Mouse (Mus musculus): ENCODE measurements around the gene Padi4. TPM values are rescaled to one million over a fixed set of nuclear protein-coding genes. Genes with fewer than 3 reads are reported as not detected.

Gene Padi4
- polyA plus RNA-seq, 1 experiment from 2014 or later, result 0.06 TPM

- no peaks in the 10 kb centered on the region for H3K27me3 ChIP-seq
- H3K9me3 ChIP-seq, result no peaks in the 10 kb centered on the region
- H3K4me1 ChIP-seq, result peaks cover 40% of the 10 kb centered on the region
- no peak overlapping the region for H3K4me2 ChIP-seq (replicated peaks)
- H3K4me3 ChIP-seq, result no peak overlapping the region
- H3K9ac ChIP-seq (replicated peaks), result no peak overlapping the region
- ATAC-seq (replicated peaks), result no peak
- no peak overlapping the region for H3K27ac ChIP-seq (replicated peaks)
- 87% methylated on average over 10 of the region's 10 CpGs for WGBS
- peaks cover 63% of the 10 kb centered on the region for H3K36me3 ChIP-seq
Observed at GRCm38 (mm10) chr4:140709617-140710016, 64.4 kb downstream of the Padi4 start.

DNA sequence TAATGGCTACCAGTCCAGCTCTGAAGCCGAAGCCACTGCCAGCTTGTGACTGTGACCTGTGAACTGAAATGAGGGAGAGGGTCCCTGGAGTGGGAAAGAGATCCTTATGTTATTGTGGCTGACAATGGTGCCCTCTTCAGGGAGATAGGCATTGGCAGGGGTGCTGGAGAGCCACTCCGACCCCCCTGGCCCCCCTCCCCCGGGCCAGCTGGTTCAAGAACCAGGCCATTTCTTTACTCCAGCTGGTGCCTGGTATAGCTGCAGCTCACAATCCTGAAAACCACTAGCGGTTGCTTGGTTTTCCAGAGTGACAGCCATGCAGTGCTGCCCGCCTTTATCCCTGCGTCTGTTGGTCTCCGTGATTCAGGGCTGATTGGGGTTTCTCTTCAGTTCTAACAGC, 64.9 kb downstream of the Padi4 start:
- no peak overlapping the region for H3K4me3 ChIP-seq
- WGBS, result 85% methylated on average over 7 of the region's 7 CpGs
- H3K9ac ChIP-seq (replicated peaks), result no peak overlapping the region
- no peak for ATAC-seq (replicated peaks)
- peaks cover 58% of the 10 kb centered on the region for H3K36me3 ChIP-seq
- H3K4me1 ChIP-seq, result peaks cover 40% of the 10 kb centered on the region
- H3K4me2 ChIP-seq (replicated peaks), result no peak overlapping the region
- H3K27ac ChIP-seq (replicated peaks), result peak overlapping the region; percentile 16; the same call in 1 of the 2 replicates
- no peaks in the 10 kb centered on the region for H3K27me3 ChIP-seq
- H3K9me3 ChIP-seq, result no peaks in the 10 kb centered on the region

DNA sequence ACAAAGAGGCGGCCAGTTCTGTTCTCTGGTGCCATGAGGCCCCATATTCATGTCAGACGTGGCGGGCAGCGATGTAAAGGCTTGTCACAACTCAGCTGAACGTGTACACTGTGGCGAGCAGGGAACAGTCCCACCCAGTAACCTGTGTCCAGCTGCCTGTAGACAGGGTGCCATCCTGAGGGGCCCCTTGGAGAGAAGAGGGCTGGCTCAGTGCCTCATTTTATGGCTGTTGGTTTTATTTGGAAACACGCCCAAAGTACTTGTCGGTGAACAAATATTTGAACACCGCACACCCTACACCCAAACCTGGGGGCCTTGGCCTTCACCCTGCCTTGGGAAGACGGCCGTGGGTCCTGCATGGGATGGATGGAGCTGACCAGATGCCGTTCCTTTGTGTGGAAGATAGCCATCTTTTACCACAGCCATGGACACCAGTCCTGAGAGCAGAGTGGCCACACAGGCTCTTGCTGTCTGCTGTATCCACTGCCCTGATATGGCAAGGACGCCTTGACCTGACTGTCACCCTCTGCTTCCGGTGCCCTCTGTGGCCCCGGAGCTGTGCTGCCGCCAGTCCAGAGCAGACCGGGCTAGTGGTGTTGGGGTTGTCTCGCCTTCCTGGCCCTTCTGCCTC, 65.6 kb downstream of the Padi4 start:
- peak overlapping the region; percentile 16; the same call in 1 of the 2 replicates for H3K27ac ChIP-seq (replicated peaks)
- no peak overlapping the region for H3K9ac ChIP-seq (replicated peaks)
- ATAC-seq (replicated peaks), result no peak
- peaks cover 52% of the 10 kb centered on the region for H3K36me3 ChIP-seq
- H3K4me1 ChIP-seq, result peaks cover 40% of the 10 kb centered on the region
- H3K27me3 ChIP-seq, result no peaks in the 10 kb centered on the region
- no peak overlapping the region for H3K4me2 ChIP-seq (replicated peaks)
- no peaks in the 10 kb centered on the region for H3K9me3 ChIP-seq
- WGBS, result 80% methylated on average over 18 of the region's 18 CpGs
- H3K4me3 ChIP-seq, result no peak overlapping the region

DNA sequence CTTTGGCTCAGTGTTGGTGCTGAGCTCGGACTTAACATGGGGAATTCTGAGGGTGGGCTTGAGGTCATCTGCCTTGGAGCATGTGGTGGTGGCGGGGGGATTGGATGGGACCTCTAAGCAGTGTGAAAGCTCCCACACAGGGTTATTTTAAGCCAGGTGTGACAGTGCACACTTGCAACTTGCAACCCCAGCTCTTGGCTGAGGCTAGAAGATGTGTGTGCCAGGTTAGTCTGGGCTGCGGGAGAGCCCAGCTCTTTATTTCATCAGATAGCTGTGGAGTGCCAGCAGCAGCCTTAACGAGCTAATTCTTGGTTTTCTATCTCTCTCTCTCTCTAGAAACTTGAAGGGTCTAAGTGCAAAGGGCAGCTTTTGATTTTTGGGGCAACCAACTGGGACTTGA, 66.4 kb downstream of the Padi4 start:
- no peak overlapping the region for H3K27ac ChIP-seq (replicated peaks)
- no peak for ATAC-seq (replicated peaks)
- H3K36me3 ChIP-seq, result peaks cover 44% of the 10 kb centered on the region

DNA sequence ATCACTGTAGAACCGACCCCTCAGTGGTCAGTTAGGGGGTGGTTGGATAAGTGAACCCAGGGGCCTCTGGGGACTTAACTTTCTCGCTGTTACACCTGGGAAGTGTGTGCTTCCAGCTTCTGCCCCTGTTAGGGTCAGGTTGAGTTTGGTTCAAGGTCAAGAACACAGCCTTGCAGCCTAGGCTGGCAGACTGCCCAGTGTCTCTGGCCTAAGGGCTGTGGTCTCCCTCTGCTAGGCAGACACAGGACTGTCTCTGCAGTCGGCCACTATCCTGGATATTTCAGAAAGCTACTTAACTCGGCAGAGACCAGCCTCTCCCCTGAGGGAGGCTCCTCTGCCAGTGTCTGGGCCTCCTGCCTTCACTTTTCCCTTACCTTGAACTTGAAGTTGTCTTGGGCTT, 69.9 kb downstream of the Padi4 start:
- no peak for ATAC-seq (replicated peaks)
- Histone ChIP-seq H3K4me2 (replicated peaks) (peak overlapping the region; percentile 89), H3K27ac (replicated peaks) (peak overlapping the region; percentile 8; the same call in 1 of the 2 replicates), H3K27me3 (peaks cover 7% of the 10 kb centered on the region), H3K9me3 (no peaks in the 10 kb centered on the region), H3K4me1 (peaks cover 60% of the 10 kb centered on the region), H3K4me3 (peak overlapping the region; percentile 69), H3K36me3 (peaks cover 16% of the 10 kb centered on the region), H3K9ac (replicated peaks) (peak overlapping the region; percentile 78; the same call in 1 of the 2 replicates)
- 29% methylated on average over 4 of the region's 4 CpGs for WGBS

More for the DNA sequence above, 66.4 kb downstream of the Padi4 start:
- no peaks in the 10 kb centered on the region for H3K27me3 ChIP-seq
- no peak overlapping the region for H3K4me2 ChIP-seq (replicated peaks)
- peaks cover 41% of the 10 kb centered on the region for H3K4me1 ChIP-seq
- WGBS, result 62% methylated on average over 4 of the region's 4 CpGs
- no peak overlapping the region for H3K4me3 ChIP-seq
- no peaks in the 10 kb centered on the region for H3K9me3 ChIP-seq
- no peak overlapping the region for H3K9ac ChIP-seq (replicated peaks)

DNA sequence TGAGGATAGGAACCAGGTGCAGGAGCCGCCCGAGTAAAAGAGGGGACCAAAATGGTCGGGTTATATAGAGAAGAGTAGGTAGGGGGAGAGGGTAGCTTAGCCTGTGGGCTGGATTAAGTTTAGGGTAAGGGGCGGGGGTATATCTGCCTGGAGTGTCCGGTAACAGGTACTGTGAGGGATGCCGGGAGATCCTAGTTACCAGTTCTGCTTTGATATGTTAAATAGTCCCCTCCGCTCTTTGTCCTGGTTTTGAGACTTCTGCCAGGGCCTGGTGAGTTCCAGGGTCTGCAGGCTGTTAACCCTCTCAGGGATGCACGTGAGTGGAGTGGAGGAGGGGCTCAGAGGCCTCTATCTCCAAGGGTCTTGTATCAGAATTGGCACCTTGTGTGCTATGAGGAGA, 70.4 kb downstream of the Padi4 start:
- peak overlapping the region; percentile 90; the same call in 1 of the 2 replicates for H3K27ac ChIP-seq (replicated peaks)

GRCm38 (mm10) chr4:140702611-140703327, 71.3 kb downstream of the Padi4 start:
- Histone ChIP-seq H3K4me3 (peak overlapping the region; percentile 69), H3K9me3 (no peaks in the 10 kb centered on the region), H3K4me2 (replicated peaks) (peak overlapping the region; percentile 89), H3K27me3 (peaks cover 16% of the 10 kb centered on the region), H3K36me3 (peaks cover 3% of the 10 kb centered on the region; the same call in 1 of the 2 replicates), H3K4me1 (peaks cover 56% of the 10 kb centered on the region), H3K9ac (replicated peaks) (peak overlapping the region; percentile 78), H3K27ac (replicated peaks) (peak overlapping the region; percentile 90)
- peak; percentile 74 for ATAC-seq (replicated peaks)
- under 1% methylated on average over 34 of the region's 68 CpGs for WGBS

More for the DNA sequence above, 70.4 kb downstream of the Padi4 start:
- Histone ChIP-seq H3K9me3 (no peaks in the 10 kb centered on the region), H3K4me2 (replicated peaks) (peak overlapping the region; percentile 89), H3K27me3 (peaks cover 12% of the 10 kb centered on the region), H3K9ac (replicated peaks) (peak overlapping the region; percentile 78), H3K4me1 (peaks cover 60% of the 10 kb centered on the region), H3K4me3 (peak overlapping the region; percentile 69), H3K36me3 (peaks cover 10% of the 10 kb centered on the region)
- 5% methylated on average over 8 of the region's 8 CpGs for WGBS
- ATAC-seq (replicated peaks), result 0 out of 2 replicates have a peak, but pooled peaks have one; percentile 7

DNA sequence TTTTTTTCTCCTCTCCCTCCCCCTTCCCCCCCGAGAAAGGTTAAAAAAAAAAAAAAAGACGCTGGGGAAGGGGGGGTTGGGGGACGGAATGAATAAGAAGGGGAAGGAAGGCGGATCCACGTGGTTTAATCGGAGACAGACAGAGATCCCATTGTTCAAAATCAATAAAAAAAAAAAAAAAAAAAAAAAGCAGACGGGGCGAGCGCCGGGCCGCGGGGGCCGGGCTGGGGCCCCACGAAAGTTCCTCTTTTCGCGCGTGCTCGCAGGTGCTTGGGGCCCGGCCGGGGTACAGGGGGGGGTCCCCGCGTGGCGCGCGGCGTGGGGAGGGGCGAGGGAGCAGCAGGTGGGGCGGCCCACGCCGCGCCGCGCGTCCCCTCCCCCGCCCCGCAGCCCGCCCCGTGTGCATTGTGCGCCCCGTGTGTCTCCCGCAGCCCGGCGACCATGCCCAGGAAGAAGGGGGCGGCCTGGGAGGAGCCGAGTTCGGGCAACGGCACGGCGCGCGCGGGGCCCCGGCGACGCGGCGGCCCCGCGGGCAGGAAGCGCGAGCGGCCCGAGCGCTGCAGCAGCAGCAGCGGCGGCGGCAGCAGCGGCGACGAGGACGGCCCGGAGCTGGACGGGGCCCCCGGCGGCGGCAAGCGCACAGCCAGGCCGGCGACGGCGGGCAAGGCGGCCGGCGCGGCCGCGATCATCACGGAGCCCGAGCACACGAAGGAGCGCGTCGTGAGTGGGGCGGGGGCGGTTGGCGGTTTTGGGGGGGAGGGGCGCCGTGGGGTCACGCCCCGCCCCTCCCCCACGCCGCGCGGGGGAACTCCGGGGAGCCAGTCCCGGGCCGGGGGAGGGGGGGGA, 72.1 kb downstream of the Padi4 start:
- H3K27ac ChIP-seq (replicated peaks), result peak overlapping the region; percentile 90
- H3K9ac ChIP-seq (replicated peaks), result peak overlapping the region; percentile 78
- H3K27me3 ChIP-seq, result peaks cover 16% of the 10 kb centered on the region
- H3K4me2 ChIP-seq (replicated peaks), result peak overlapping the region; percentile 89
- H3K9me3 ChIP-seq, result no peaks in the 10 kb centered on the region
- H3K4me3 ChIP-seq, result peak overlapping the region; percentile 69
- WGBS, result under 1% methylated on average over 53 of the region's 107 CpGs
- H3K36me3 ChIP-seq, result peaks cover 3% of the 10 kb centered on the region; the same call in 1 of the 2 replicates
- ATAC-seq (replicated peaks), result peak; percentile 12; the same call in 1 of the 2 replicates
- H3K4me1 ChIP-seq, result peaks cover 48% of the 10 kb centered on the region

DNA sequence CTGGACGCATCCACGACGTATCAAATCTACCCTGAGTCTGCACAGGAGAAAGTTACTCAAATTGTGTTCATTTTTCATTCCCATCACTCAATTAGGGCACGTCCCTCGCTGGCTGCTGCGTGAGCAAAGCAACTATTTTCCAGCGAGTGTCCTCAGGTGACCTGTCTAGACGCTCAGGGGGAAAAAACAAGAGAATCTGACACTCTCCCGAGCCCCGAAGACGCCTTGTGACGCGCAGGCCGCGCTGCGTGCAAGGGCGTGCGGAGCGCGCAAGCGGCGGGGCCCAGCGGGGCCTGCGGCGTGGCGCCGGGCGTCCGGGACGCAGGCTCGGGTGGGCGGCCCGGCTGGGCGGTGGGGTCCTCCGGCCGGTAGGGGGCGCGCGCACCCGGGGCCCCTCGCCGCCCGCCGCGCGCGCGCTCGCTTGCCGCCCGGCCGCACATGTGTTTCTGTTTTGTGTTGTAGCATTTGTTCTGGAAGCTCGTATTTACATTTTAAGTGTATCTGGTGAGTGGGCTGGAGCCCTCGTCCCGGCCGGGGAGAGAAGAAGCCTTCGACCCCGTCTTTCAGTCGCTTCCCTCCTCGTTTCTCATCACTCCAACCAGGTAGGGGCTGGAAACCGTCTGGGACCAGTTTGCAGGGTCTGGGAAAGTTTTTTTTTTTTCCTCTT, 72.9 kb downstream of the Padi4 start:
- under 1% methylated on average over 59 of the region's 61 CpGs for WGBS

GRCm38 (mm10) chr4:140700269-140701018, 73.6 kb downstream of the Padi4 start, which contains the start of gene Rcc2:
Rcc2 (plus strand) TSS chr4:140700541.
- H3K4me2 ChIP-seq (replicated peaks), result peak within 1 kb of the TSS; percentile 89

More for the DNA sequence above, 72.9 kb downstream of the Padi4 start:
- Histone ChIP-seq H3K9me3 (no peaks in the 10 kb centered on the region), H3K4me3 (peak overlapping the region; percentile 69), H3K27me3 (peaks cover 16% of the 10 kb centered on the region), H3K27ac (replicated peaks) (peak overlapping the region; percentile 90), H3K36me3 (peaks cover under 1% of the 10 kb centered on the region; the same call in 1 of the 2 replicates), H3K4me1 (peaks cover 48% of the 10 kb centered on the region), H3K4me2 (replicated peaks) (peak overlapping the region; percentile 89), H3K9ac (replicated peaks) (peak overlapping the region; percentile 78)
- peak; percentile 74 for ATAC-seq (replicated peaks)

More at GRCm38 (mm10) chr4:140700269-140701018, 73.6 kb downstream of the Padi4 start, which contains the start of gene Rcc2:
- peak within 1 kb of the TSS; percentile 69 for H3K4me3 ChIP-seq
- H3K9me3 ChIP-seq, result no peaks in the 10 kb centered on the region
- peaks cover 16% of the 10 kb centered on the region for H3K27me3 ChIP-seq
- ATAC-seq (replicated peaks), result no peak
- peak within 1 kb of the TSS; percentile 90 for H3K27ac ChIP-seq (replicated peaks)
- no peaks in the 10 kb centered on the region for H3K36me3 ChIP-seq
- H3K9ac ChIP-seq (replicated peaks), result peak within 1 kb of the TSS; percentile 78
- WGBS, result 7% methylated on average over 20 of the region's 20 CpGs
- peaks cover 45% of the 10 kb centered on the region for H3K4me1 ChIP-seq
